Mouse (Mus musculus): Measurements from ENCODE around the gene Gnat1. TPM values are rescaled to one million over a fixed set of nuclear protein-coding genes. Genes with fewer than 3 reads are reported as not detected.

The Gnat1 gene
- polyA plus RNA-seq, 1 experiment = 0.09 TPM

DNA sequence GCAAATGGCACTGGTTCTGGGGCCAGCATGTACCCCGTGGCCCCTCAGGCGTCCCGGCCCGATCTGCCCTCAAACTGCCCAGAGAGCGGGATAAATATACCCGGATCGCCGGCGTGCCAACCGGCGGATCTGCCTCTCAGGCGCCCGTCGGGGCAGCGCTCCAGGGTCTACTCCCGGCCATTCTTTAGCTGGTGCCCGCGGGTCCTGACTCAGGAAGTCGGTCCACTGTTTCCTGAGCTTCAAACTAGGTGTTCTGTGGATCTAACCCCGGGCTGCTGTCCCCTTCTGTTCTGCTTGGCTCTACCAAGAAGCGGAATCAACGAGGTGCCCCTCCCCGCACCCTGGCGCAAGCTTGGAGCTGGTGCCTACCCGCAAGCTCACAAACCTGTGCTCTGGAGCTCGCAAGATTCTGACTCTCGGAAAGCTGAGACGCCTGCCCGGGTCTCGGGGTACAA, 12.7 kb downstream of the Gnat1 start:
- Histone ChIP-seq H3K27ac (ENCODE audit: insufficient read depth, low read depth, low read length) (no peak overlapping the region), H3K4me1 (ENCODE audit: control insufficient read depth, insufficient read depth, low read length) (peaks cover 8% of the 10 kb centered on the region; the same call in 1 of the 2 replicates), H3K27me3 (replicated peaks; ENCODE audit: control insufficient read depth, insufficient read depth, low read length) (no peaks in the 10 kb centered on the region), H3K36me3 (ENCODE audit: control insufficient read depth, insufficient read depth, low read length) (no peaks in the 10 kb centered on the region), H3K4me3 (ENCODE audit: insufficient read depth, low read depth, low read length) (peak overlapping the region; percentile 38)
- WGBS = 2% methylated on average over 30 of the region's 30 CpGs
- TF ChIP-seq CTCF (conservative IDR thresholded peaks at IDR 0.05; ENCODE audit: insufficient read depth, insufficient read length, low read depth, low read length) (no peak), POLR2A (IDR thresholded peaks at IDR 0.05; ENCODE audit: low read depth, low read length) (no peak)
- DNase-seq = no peak

DNA sequence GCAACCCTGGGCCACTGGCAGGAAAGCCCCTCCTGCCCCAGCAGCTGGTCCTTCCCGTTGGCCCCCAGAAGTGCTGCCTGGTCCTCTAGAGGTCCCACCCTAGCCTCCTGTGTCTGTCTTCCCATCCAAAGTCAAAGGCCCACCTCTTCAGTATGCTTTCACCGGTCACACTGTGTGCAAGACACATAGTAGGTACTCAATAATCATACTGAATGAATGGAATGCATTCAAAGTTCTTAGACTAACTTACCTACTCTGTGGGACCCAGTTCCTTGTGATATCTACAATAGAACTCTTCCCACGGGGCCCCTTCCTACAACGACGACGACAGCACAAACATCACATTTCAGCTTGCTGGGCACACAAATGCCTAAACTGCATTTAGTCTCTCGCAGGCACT, 14.2 kb downstream of the Gnat1 start:
- Histone ChIP-seq H3K27ac (ENCODE audit: insufficient read depth, low read depth, low read length) (no peak overlapping the region), H3K36me3 (ENCODE audit: control insufficient read depth, insufficient read depth, low read length) (no peaks in the 10 kb centered on the region), H3K4me1 (ENCODE audit: control insufficient read depth, insufficient read depth, low read length) (peaks cover 8% of the 10 kb centered on the region; the same call in 1 of the 2 replicates), H3K4me3 (ENCODE audit: insufficient read depth, low read depth, low read length) (no peak overlapping the region), H3K27me3 (replicated peaks; ENCODE audit: control insufficient read depth, insufficient read depth, low read length) (no peaks in the 10 kb centered on the region)
- TF ChIP-seq POLR2A (IDR thresholded peaks at IDR 0.05; ENCODE audit: low read depth, low read length) = no peak
- no peak for TF ChIP-seq CTCF (conservative IDR thresholded peaks at IDR 0.05; ENCODE audit: insufficient read depth, insufficient read length, low read depth, low read length)
- 84% methylated on average over 7 of the region's 7 CpGs for WGBS
- no peak for DNase-seq

GRCm38 (mm10) chr9:107663525-107663924, 16.0 kb downstream of the Gnat1 start:
- 72% methylated on average over 9 of the region's 9 CpGs for WGBS
- Histone ChIP-seq H3K4me1 (ENCODE audit: control insufficient read depth, insufficient read depth, low read length) (0 out of 2 replicates have a peak, but pooled peaks cover 3% of the 10 kb centered on the region), H3K27ac (ENCODE audit: insufficient read depth, low read depth, low read length) (no peak overlapping the region), H3K36me3 (ENCODE audit: control insufficient read depth, insufficient read depth, low read length) (no peaks in the 10 kb centered on the region), H3K27me3 (replicated peaks; ENCODE audit: control insufficient read depth, insufficient read depth, low read length) (no peaks in the 10 kb centered on the region), H3K4me3 (ENCODE audit: insufficient read depth, low read depth, low read length) (no peak overlapping the region)
- TF ChIP-seq POLR2A (IDR thresholded peaks at IDR 0.05; ENCODE audit: low read depth, low read length) (no peak), CTCF (conservative IDR thresholded peaks at IDR 0.05; ENCODE audit: insufficient read depth, insufficient read length, low read depth, low read length) (no peak)
- DNase-seq = no peak

DNA sequence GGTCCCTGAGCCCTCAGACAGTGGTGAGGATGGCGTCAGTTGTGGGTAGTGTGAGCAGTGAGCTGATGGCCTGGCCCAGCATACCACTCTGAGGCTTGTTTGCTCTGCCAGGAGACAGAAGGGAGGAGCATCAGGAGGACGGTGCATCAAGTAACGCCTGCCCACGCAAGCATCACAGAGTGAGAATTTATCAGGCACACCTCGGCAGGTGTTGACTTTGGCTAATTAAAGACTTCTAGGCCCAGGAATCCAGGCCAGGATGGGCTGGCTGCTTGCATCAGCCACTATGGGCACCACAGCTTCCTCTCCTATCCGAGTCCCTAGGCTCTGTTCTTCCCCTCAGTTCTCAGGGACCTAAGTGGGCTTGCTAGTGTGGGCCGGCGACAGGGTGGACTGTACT, 17.2 kb downstream of the Gnat1 start:
- 90% methylated on average over 8 of the region's 8 CpGs for WGBS
- Histone ChIP-seq H3K4me1 (ENCODE audit: control insufficient read depth, insufficient read depth, low read length) (0 out of 2 replicates have a peak, but pooled peaks cover under 1% of the 10 kb centered on the region), H3K4me3 (ENCODE audit: insufficient read depth, low read depth, low read length) (no peak overlapping the region), H3K27ac (ENCODE audit: insufficient read depth, low read depth, low read length) (no peak overlapping the region), H3K27me3 (replicated peaks; ENCODE audit: control insufficient read depth, insufficient read depth, low read length) (no peaks in the 10 kb centered on the region), H3K36me3 (ENCODE audit: control insufficient read depth, insufficient read depth, low read length) (no peaks in the 10 kb centered on the region)
- no peak for DNase-seq
- TF ChIP-seq POLR2A (IDR thresholded peaks at IDR 0.05; ENCODE audit: low read depth, low read length) (no peak), CTCF (conservative IDR thresholded peaks at IDR 0.05; ENCODE audit: insufficient read depth, insufficient read length, low read depth, low read length) (no peak)

DNA sequence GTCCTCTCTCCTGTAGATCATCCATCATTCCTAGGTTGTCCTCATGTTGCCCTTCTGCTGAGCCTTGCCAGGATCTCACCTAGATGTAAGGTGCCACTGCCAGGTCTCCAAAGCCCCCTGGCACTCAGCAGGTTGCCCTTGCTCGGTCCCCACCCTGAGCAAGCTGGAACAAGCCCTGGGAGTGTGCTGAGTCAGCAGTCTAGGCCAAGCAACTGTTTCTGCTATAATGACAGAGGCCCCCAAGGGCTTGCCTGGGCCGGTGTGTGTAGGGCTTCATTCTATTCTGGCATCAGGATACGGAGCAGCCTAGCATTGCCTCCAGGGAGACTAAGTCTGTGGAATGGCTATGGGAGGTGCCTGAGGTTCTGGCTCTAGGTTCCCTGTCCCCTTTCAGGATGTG, 18.7 kb downstream of the Gnat1 start:
- 53% methylated on average over 3 of the region's 3 CpGs for WGBS
- H3K27me3 ChIP-seq (replicated peaks; ENCODE audit: control insufficient read depth, insufficient read depth, low read length) = no peaks in the 10 kb centered on the region
- TF ChIP-seq CTCF (conservative IDR thresholded peaks at IDR 0.05; ENCODE audit: insufficient read depth, insufficient read length, low read depth, low read length) = no peak
- no peak for TF ChIP-seq POLR2A (IDR thresholded peaks at IDR 0.05; ENCODE audit: low read depth, low read length)
- no peaks in the 10 kb centered on the region for H3K36me3 ChIP-seq (ENCODE audit: control insufficient read depth, insufficient read depth, low read length)
- H3K27ac ChIP-seq (ENCODE audit: insufficient read depth, low read depth, low read length) = no peak overlapping the region
- DNase-seq = no peak
- no peak overlapping the region for H3K4me3 ChIP-seq (ENCODE audit: insufficient read depth, low read depth, low read length)
- H3K4me1 ChIP-seq (ENCODE audit: control insufficient read depth, insufficient read depth, low read length) = no peaks in the 10 kb centered on the region

DNA sequence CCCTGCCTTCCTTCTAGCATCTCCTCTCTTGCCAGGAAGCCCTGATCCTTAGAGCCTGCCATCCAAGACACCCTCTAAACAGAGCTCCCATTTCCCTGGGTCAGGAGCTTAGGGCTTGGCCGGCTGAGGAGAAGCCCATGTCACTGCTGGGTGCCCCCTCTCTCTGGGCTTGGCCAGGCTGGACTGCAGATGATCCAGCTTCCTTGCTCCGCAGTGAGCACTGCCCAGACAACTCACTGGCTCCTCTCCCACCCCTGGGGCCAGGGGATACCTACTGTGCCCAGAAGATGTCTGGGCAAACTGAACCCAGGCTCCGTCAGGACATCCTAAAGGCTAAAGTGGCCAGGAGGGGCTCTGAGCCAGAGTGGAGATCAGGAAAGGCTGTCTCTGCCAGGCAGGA, 19.6 kb downstream of the Gnat1 start:
- TF ChIP-seq CTCF (conservative IDR thresholded peaks at IDR 0.05; ENCODE audit: insufficient read depth, insufficient read length, low read depth, low read length) = no peak
- no peak for TF ChIP-seq POLR2A (IDR thresholded peaks at IDR 0.05; ENCODE audit: low read depth, low read length)
- Histone ChIP-seq H3K36me3 (ENCODE audit: control insufficient read depth, insufficient read depth, low read length) (no peaks in the 10 kb centered on the region), H3K4me1 (ENCODE audit: control insufficient read depth, insufficient read depth, low read length) (no peaks in the 10 kb centered on the region), H3K27me3 (replicated peaks; ENCODE audit: control insufficient read depth, insufficient read depth, low read length) (no peaks in the 10 kb centered on the region), H3K4me3 (ENCODE audit: insufficient read depth, low read depth, low read length) (no peak overlapping the region), H3K27ac (ENCODE audit: insufficient read depth, low read depth, low read length) (no peak overlapping the region)
- WGBS = 99% methylated on average over 3 of the region's 3 CpGs
- no peak for DNase-seq

- 84% methylated on average over 10 of the region's 10 CpGs for WGBS
- Histone ChIP-seq H3K36me3 (ENCODE audit: control insufficient read depth, insufficient read depth, low read length) (no peaks in the 10 kb centered on the region), H3K27ac (ENCODE audit: insufficient read depth, low read depth, low read length) (no peak overlapping the region), H3K4me3 (ENCODE audit: insufficient read depth, low read depth, low read length) (no peak overlapping the region), H3K27me3 (replicated peaks; ENCODE audit: control insufficient read depth, insufficient read depth, low read length) (no peaks in the 10 kb centered on the region), H3K4me1 (ENCODE audit: control insufficient read depth, insufficient read depth, low read length) (no peaks in the 10 kb centered on the region)
- no peak for DNase-seq
- TF ChIP-seq POLR2A (IDR thresholded peaks at IDR 0.05; ENCODE audit: low read depth, low read length) = no peak
- TF ChIP-seq CTCF (conservative IDR thresholded peaks at IDR 0.05; ENCODE audit: insufficient read depth, insufficient read length, low read depth, low read length) = no peak
Observed at GRCm38 (mm10) chr9:107659551-107659950, 20.0 kb downstream of the Gnat1 start.
